Mouse (Mus musculus): ENCODE data around the gene Adam1b. TPM values are rescaled to one million over a fixed set of nuclear protein-coding genes. Genes with fewer than 3 reads are reported as not detected.

Adam1b gene
- not detected for polyA plus RNA-seq (2017; shearing (Covaris generic))

GRCm38 (mm10) chr5:121503231-121503630 is at the start of gene Adam1b:
Gene Adam1b, minus strand, starts transcription at chr5:121503435.

DNA sequence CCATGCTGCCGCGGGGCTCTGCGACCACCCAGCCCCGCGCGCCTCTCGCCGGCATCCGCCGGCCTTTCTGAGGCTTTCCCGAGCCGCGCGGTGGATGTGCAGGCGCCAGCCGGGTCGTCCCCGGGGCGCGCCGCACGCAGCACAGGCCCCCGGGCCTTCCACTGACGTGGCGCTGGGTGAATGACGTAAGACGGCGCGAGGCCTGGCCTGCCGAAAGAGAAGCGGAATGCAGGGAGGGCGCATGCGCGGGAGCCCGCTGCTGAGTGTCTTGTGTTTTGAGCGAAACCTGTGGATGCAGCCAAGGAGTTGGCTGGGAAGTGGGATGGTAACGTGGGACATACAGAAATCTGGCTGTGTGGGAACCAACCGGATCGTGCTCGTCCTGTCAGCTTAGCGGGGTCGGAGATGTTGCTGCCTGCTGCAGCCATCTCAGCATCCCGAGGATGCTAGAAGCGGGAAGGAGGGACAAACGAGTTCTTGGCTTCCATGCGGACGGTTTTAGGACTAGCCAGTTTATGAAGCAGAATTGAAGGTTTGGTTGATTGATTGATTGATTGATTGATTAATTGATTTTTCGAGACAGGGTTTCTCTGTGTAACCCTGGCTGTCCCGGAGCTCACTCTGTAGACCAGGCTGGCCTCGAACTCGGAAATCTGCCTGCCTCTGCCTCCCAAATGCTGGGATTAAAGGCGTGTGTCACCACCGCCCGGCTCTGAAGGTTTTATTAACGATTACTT is 42.7 kb upstream of the Adam1b start, which contains the start of gene Mapkapk5:
Gene Mapkapk5 (minus strand): TSS at position 113 of the 737 bp plus-strand sequence.

DNA sequence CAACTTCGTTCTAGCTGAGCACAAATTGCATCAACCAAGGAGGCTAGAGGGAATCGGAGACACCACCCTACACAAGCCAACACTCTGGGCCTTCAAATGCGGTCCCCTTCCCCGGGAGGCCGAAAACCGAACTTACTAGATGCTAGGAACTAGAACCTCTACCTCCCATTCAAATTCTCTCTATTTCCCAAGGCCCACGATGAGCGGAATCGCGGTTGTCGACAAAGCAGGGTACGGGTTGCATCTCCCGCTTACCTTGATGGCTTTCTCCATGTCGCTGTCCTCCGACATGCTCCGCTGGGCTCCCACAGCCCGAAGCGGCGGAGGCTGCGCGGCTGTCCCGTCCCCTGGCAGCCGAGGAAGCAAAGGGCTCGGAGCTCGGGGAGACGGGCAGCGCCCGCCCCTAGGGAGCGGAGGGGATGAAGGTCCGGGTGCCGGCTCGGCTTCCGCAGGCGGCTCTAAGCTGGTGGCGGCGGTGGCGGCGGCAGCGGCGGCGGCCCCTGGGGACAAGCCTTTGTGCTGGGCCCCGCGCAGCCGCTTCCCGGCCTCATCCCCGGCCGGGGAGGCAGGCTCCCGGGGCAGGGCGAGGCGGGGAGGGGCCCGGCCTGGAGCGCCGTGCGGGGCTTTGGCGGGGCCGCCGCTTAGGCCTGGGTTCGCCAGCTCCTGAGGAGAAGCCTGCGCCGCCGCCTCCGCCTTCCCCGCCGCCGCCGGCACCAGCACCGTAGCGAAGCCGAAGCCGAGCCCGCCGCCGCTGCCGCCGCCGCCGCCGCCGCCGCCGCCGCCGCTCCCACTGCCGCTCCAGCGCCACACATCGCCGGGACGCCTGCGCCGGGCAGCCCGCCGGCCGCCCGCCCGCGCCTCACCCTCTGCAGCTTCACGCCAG is 41.9 kb upstream of the Adam1b start, which contains the start of the genes Adam1a and Gm42878:
Gene Adam1a (minus strand): TSS at position 573 of the 883 bp plus-strand sequence.
Gene Gm42878 (minus strand): TSS at position 573 of the 883 bp plus-strand sequence.

GRCm38 (mm10) chr5:121452026-121452869 is 51.0 kb downstream of the Adam1b start, which contains the start of gene Erp29:
Gene Erp29, minus strand, starts transcription at chr5:121452506.

DNA sequence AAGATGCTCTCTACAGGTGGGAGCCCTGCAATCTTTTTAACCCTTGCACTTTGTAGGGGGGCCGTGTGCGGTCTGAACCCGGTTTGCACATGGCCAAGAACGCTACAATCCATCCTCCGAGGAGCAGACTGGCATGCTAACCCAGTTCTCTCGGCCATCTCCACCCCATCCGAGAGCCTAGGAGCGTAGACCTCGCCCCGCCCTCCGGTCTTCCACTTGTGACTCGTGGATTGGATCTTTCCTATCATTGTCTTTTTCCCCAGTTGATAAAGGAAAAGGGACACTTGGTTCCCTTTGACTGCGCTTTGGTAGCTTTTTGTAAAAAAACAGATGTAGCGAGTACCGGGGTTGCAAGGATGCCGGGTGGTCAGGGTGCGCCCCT is 51.6 kb downstream of the Adam1b start, which contains the start of gene Tmem116:
Gene Tmem116 (plus strand): TSS at position 250 of the 382 bp plus-strand sequence.

Other genes with a start within 250 kb of the Adam1b start
- 70.0 TPM for gene Trafd1, start 117.8 kb downstream of the Adam1b start, polyA plus RNA-seq (2017; shearing (Covaris generic))
- gene Naa25, start 105.5 kb downstream of the Adam1b start, polyA plus RNA-seq (2017; shearing (Covaris generic)), result 31.0 TPM
- 1.2 TPM for gene Tmem116, start 51.5 kb downstream of the Adam1b start, polyA plus RNA-seq (2017; shearing (Covaris generic))
- gene Erp29, start 50.9 kb downstream of the Adam1b start, polyA plus RNA-seq (2017; shearing (Covaris generic)), result 36.9 TPM
- 0.45 TPM for gene Adam1a, start 42.0 kb upstream of the Adam1b start, polyA plus RNA-seq (2017; shearing (Covaris generic))
- gene Gm42878, start 42.0 kb upstream of the Adam1b start, polyA plus RNA-seq (2017; shearing (Covaris generic)), result not detected
- gene Mapkapk5, start 42.5 kb upstream of the Adam1b start, polyA plus RNA-seq (2017; shearing (Covaris generic)), result 64.0 TPM
- 2.4 TPM for gene Aldh2, start 90.4 kb upstream of the Adam1b start, polyA plus RNA-seq (2017; shearing (Covaris generic))
- 1.7 TPM for gene Acad12, start 115.5 kb upstream of the Adam1b start, polyA plus RNA-seq (2017; shearing (Covaris generic))
- gene Acad10, start 157.1 kb upstream of the Adam1b start, polyA plus RNA-seq (2017; shearing (Covaris generic)), result 4.2 TPM
- gene Brap, start 157.1 kb upstream of the Adam1b start, polyA plus RNA-seq (2017; shearing (Covaris generic)), result 100.0 TPM
- 37.4 TPM for gene Atxn2, start 207.9 kb upstream of the Adam1b start, polyA plus RNA-seq (2017; shearing (Covaris generic))